Mouse (Mus musculus) liver, postnatal 0 days (tissue): Measurements from ENCODE around the gene Sipa1l3. TPM values are rescaled to one million over a fixed set of nuclear protein-coding genes. Genes with fewer than 3 reads are reported as not detected.

Source experiments
- ATAC-seq: fragments of 200-750 bp; cut with Nextera tagmentation; 2 replicates; pipeline ENCODE4 v1.8.0; 2017; ENCODE audit warnings: mild to moderate bottlenecking, moderate library complexity
- DNase-seq: peaks from one replicate; pipeline ENCODE4 v3.0.0-alpha.2; 2016
- H3K27ac ChIP-seq: fragments of 300-500 bp; sonication (generic); 2 replicates; pipeline ENCODE4 v1.5.1; 2014; ENCODE audit warnings: antibody characterized with exemption, moderate library complexity, mild to moderate bottlenecking, low read depth
- H3K27me3 ChIP-seq: fragments of 300-500 bp; sonication (generic); 2 replicates; pipeline ENCODE4 v1.6.1; 2014; ENCODE audit warnings: low read length, control low read depth, mixed read lengths; ENCODE audit not compliant: insufficient read depth
- H3K36me3 ChIP-seq: fragments of 300-500 bp; sonication (generic); replicated peaks from 2 replicates; pipeline ENCODE4 v1.6.1; 2014; ENCODE audit warnings: mild to moderate bottlenecking, control low read depth, low read length, moderate library complexity, mixed read lengths; ENCODE audit not compliant: insufficient read depth
- H3K4me1 ChIP-seq: fragments of 300-500 bp; sonication (generic); 2 replicates; pipeline ENCODE4 v1.6.1; 2014; ENCODE audit warnings: antibody characterized with exemption, mild to moderate bottlenecking, control low read depth; ENCODE audit not compliant: insufficient read depth
- H3K4me2 ChIP-seq: fragments of 300-500 bp; sonication (generic); 2 replicates; pipeline ENCODE4 v1.6.1; 2014; ENCODE audit warnings: low read depth, mild to moderate bottlenecking, low read length, moderate library complexity, mixed read lengths
- H3K4me3 ChIP-seq: fragments of 300-500 bp; sonication (generic); 2 replicates; pipeline ENCODE4 v1.5.1; 2014; ENCODE audit warnings: low read depth, low read length
- H3K9ac ChIP-seq: fragments of 300-500 bp; sonication (generic); replicated peaks from 2 replicates; pipeline ENCODE4 v1.6.1; 2014; ENCODE audit warnings: mild to moderate bottlenecking, moderate library complexity
- H3K9me3 ChIP-seq: fragments of 300-500 bp; sonication (generic); 2 replicates; pipeline ENCODE4 v1.6.1; 2016; ENCODE audit warnings: mild to moderate bottlenecking, control low read depth, low read length, mixed read lengths
- CTCF ChIP-seq: sonication (generic); IDR thresholded peaks from 2 replicates; pipeline ENCODE4 v1.5.1; 2016; ENCODE audit warnings: antibody characterized with exemption, low read depth
- EP300 ChIP-seq: IDR thresholded peaks from 2 replicates; pipeline ENCODE4 v1.6.1; 2016; ENCODE audit warnings: antibody characterized with exemption, low read depth, mild to moderate bottlenecking
- WGBS: fragments of 180-500 bp; shearing (Covaris S2); extraction: QIAGEN DNeasy Blood & Tissue Kit; methylation state at CpG from one replicate; pipeline ENCODE4 v1.1.7; 2014; ENCODE audit not compliant: insufficient replicate concordance; 5-methylcytosine and 5-hydroxymethylcytosine counted together
- polyA plus RNA-seq: library from polyadenylated mRNA; unstranded; fragments of >200 nt; fragmentation: Nextera tagmentation; extraction: Ambion mirVana; gene quantifications from 2 replicates; pipeline ENCODE4 v1.2.1, GENCODE M21; 2015

Sipa1l3 gene
- polyA plus RNA-seq, 1 experiment from 2014 or later = 1.7 TPM

GRCm38 (mm10) chr7:29355406-29355805, 163.0 kb downstream of the Sipa1l3 start:
- no peak for DNase-seq
- no peaks in the 10 kb centered on the region for H3K9me3 ChIP-seq
- no peak overlapping the region for H3K27ac ChIP-seq
- 90% methylated on average over 8 of the region's 8 CpGs for WGBS
- H3K9ac ChIP-seq = no peak overlapping the region
- H3K4me3 ChIP-seq = no peak overlapping the region
- no peak overlapping the region for H3K4me2 ChIP-seq
- ATAC-seq = no peak
- TF ChIP-seq EP300 (no peak), CTCF (no peak)
- H3K36me3 ChIP-seq = peaks cover 4% of the 10 kb centered on the region; the same call in 1 of the 2 replicates
- no peaks in the 10 kb centered on the region for H3K27me3 ChIP-seq
- H3K4me1 ChIP-seq = no peaks in the 10 kb centered on the region

DNA sequence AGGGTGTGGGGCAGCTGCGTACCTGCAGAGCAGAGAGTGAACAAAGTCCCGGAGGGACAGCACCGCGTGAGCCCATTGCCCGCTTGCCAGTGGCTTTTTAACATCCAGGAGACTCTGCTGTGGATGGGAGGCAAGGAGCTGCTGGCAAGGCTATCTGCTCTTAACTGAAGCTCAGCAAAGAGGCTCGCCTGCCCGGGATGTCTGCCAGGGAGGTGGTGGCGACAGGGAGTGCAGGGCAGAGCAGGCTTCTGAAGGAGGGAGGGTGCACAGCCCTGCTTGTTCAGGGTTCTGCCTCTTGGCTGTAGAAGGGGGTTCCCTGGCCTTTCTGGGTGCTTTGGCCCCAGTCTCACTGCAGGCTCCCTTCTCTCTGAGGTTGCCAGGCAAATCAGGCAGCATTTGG, 164.3 kb downstream of the Sipa1l3 start:
- ATAC-seq = no peak
- 82% methylated on average over 8 of the region's 8 CpGs for WGBS
- no peak for TF ChIP-seq CTCF
- no peak for TF ChIP-seq EP300

GRCm38 (mm10) chr7:29352246-29352645, 166.2 kb downstream of the Sipa1l3 start:
- Histone ChIP-seq H3K9me3 (no peaks in the 10 kb centered on the region), H3K27me3 (no peaks in the 10 kb centered on the region), H3K27ac (no peak overlapping the region), H3K4me2 (no peak overlapping the region), H3K9ac (no peak overlapping the region), H3K36me3 (peaks cover 18% of the 10 kb centered on the region; the same call in 1 of the 2 replicates), H3K4me1 (no peaks in the 10 kb centered on the region), H3K4me3 (no peak overlapping the region)
- ATAC-seq = no peak
- DNase-seq = no peak
- no peak for TF ChIP-seq EP300
- TF ChIP-seq CTCF = no peak
- 89% methylated on average over 8 of the region's 8 CpGs for WGBS

More for the DNA sequence above, 164.3 kb downstream of the Sipa1l3 start:
- no peak overlapping the region for H3K27ac ChIP-seq
- H3K4me3 ChIP-seq = no peak overlapping the region
- H3K27me3 ChIP-seq = no peaks in the 10 kb centered on the region
- H3K9ac ChIP-seq = no peak overlapping the region
- no peak overlapping the region for H3K4me2 ChIP-seq
- no peaks in the 10 kb centered on the region for H3K4me1 ChIP-seq
- DNase-seq = no peak
- peaks cover 9% of the 10 kb centered on the region; the same call in 1 of the 2 replicates for H3K36me3 ChIP-seq
- H3K9me3 ChIP-seq = no peaks in the 10 kb centered on the region

DNA sequence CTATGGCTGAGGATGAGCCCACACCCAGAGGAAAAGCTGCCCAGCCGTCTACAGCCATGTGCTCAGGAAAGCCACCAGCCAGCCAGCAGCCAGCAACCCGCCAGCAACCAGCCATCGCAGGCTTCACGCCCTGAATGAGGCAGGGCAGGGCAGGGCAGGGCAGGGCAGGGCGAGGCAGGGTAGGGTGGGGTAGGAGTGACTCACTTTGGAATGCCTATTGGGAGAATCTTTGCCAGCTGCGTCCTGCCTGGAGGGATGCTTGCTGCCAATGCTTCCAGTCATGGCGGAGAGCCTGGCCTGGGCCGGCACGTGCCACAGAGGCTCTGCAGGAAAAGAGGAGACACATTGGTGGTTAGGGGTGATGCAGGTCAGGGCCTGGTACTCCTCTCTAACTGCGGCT, 168.0 kb downstream of the Sipa1l3 start:
- TF ChIP-seq EP300 = no peak
- TF ChIP-seq CTCF = no peak
- Histone ChIP-seq H3K4me1 (no peaks in the 10 kb centered on the region), H3K4me2 (no peak overlapping the region), H3K4me3 (no peak overlapping the region), H3K27me3 (no peaks in the 10 kb centered on the region), H3K9me3 (no peaks in the 10 kb centered on the region), H3K27ac (no peak overlapping the region), H3K9ac (no peak overlapping the region), H3K36me3 (peaks cover 18% of the 10 kb centered on the region; the same call in 1 of the 2 replicates)
- 81% methylated on average over 10 of the region's 10 CpGs for WGBS
- no peak for DNase-seq
- no peak for ATAC-seq

- Histone ChIP-seq H3K36me3 (peaks cover 15% of the 10 kb centered on the region; the same call in 1 of the 2 replicates), H3K4me3 (no peak overlapping the region), H3K27ac (no peak overlapping the region), H3K4me2 (no peak overlapping the region), H3K27me3 (no peaks in the 10 kb centered on the region), H3K9ac (no peak overlapping the region), H3K9me3 (no peaks in the 10 kb centered on the region), H3K4me1 (peaks cover 16% of the 10 kb centered on the region)
- 83% methylated on average over 3 of the region's 3 CpGs for whole genome bisulfite sequencing
- ATAC-seq = no peak
- no peak for DNase-seq
- TF ChIP-seq EP300 (no peak), CTCF (no peak)
Observed at GRCm38 (mm10) chr7:29346212-29346611, 172.2 kb downstream of the Sipa1l3 start.

- no peak overlapping the region for H3K9ac ChIP-seq
- no peak overlapping the region for H3K4me3 ChIP-seq
- ATAC-seq (no peak), DNase-seq (no peak)
- peaks cover 16% of the 10 kb centered on the region for H3K4me1 ChIP-seq
- peaks cover 15% of the 10 kb centered on the region; the same call in 1 of the 2 replicates for H3K36me3 ChIP-seq
- TF ChIP-seq EP300 (no peak), CTCF (no peak)
- WGBS = 84% methylated on average over 4 of the region's 4 CpGs
- no peak overlapping the region for H3K4me2 ChIP-seq
- H3K27ac ChIP-seq = no peak overlapping the region
- H3K9me3 ChIP-seq = no peaks in the 10 kb centered on the region
- H3K27me3 ChIP-seq = no peaks in the 10 kb centered on the region
Observed at GRCm38 (mm10) chr7:29345534-29345933, 172.9 kb downstream of the Sipa1l3 start.

DNA sequence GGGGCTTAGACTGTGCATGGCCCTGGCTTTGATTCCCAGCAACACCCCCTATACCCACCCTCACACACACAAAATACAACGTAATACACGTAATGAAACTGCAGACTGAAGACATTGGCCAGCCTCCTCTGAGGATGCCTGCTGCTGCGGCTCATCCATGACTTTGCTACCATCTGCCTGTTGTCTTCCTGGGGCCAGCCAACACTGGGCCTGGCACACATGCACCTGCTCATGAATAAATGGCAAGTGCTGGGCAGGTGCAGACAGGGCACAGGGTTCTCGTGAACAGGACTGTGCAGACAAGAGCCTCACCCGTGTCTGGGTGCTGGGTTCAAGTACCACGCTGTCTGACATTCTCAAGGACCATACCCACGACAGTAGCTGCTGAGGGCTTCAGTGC, 174.7 kb downstream of the Sipa1l3 start:
- H3K27me3 ChIP-seq = no peaks in the 10 kb centered on the region
- ATAC-seq = no peak
- H3K4me2 ChIP-seq = no peak overlapping the region
- TF ChIP-seq EP300 = no peak
- no peak for TF ChIP-seq CTCF
- peaks cover 33% of the 10 kb centered on the region for H3K4me1 ChIP-seq
- H3K27ac ChIP-seq = no peak overlapping the region
- no peak overlapping the region for H3K9ac ChIP-seq
- no peak for DNase-seq
- no peaks in the 10 kb centered on the region for H3K9me3 ChIP-seq
- H3K4me3 ChIP-seq = no peak overlapping the region
- H3K36me3 ChIP-seq = peaks cover 9% of the 10 kb centered on the region; the same call in 1 of the 2 replicates
- 77% methylated on average over 7 of the region's 7 CpGs for whole genome bisulfite sequencing
